Mouse (Mus musculus): ENCODE measurements around the gene Sned1.
"Not testable (repeated sequence)": the region's sequence is repeated elsewhere in the genome, so short reads cannot be mapped to it uniquely, and the experiment has no call there.

The Sned1 gene

GRCm38 (mm10) chr1:93229221-93229620, 6.4 kb upstream of the Sned1 start:
- in situ Hi-C loops (cut with MseI, MboI): no loop called here

GRCm38 (mm10) chr1:93229626-93230025, 6.0 kb upstream of the Sned1 start:
- in situ Hi-C loops (cut with MseI, MboI): no loop called here

GRCm38 (mm10) chr1:93236545-93236924, 894 bp downstream of the Sned1 start:
- in situ Hi-C loops (cut with MseI, MboI): no loop called here

GRCm38 (mm10) chr1:93237676-93238075, 2.0 kb downstream of the Sned1 start:
- in situ Hi-C loops (cut with MseI, MboI): no loop called here

- in situ Hi-C loops (cut with MseI, MboI): no loop called here
Measured at GRCm38 (mm10) chr1:93238201-93238600, 2.6 kb downstream of the Sned1 start.

GRCm38 (mm10) chr1:93245936-93246335, 10.3 kb downstream of the Sned1 start:
- in situ Hi-C loops (cut with MseI, MboI): no loop called here

GRCm38 (mm10) chr1:93252586-93252985, 16.9 kb downstream of the Sned1 start:
- in situ Hi-C loops (cut with MseI, MboI): no loop called here

- in situ Hi-C loops (cut with MseI, MboI): no loop called here
Measured at GRCm38 (mm10) chr1:93255761-93256160, 20.1 kb downstream of the Sned1 start.

- in situ Hi-C loops (cut with MseI, MboI): no loop called here
Measured at GRCm38 (mm10) chr1:93257560-93257959, 21.9 kb downstream of the Sned1 start.

- in situ Hi-C loops (cut with MseI, MboI): no loop called here
Measured at GRCm38 (mm10) chr1:93267207-93267606, 31.6 kb downstream of the Sned1 start.

GRCm38 (mm10) chr1:93268246-93268645, 32.6 kb downstream of the Sned1 start:
- in situ Hi-C loops (cut with MseI, MboI): no loop called here

GRCm38 (mm10) chr1:93270516-93271240, 35.0 kb downstream of the Sned1 start:
- in situ Hi-C loops (cut with MseI, MboI): no loop called here

- in situ Hi-C loops (cut with MseI, MboI): no loop called here
Measured at GRCm38 (mm10) chr1:93271751-93272150, 36.1 kb downstream of the Sned1 start.

GRCm38 (mm10) chr1:93272409-93272821, 36.8 kb downstream of the Sned1 start:
- in situ Hi-C loops (cut with MseI, MboI): no loop called here

- in situ Hi-C loops (cut with MseI, MboI): no loop called here
Measured at GRCm38 (mm10) chr1:93275561-93275960, 39.9 kb downstream of the Sned1 start.

GRCm38 (mm10) chr1:93277041-93277440, 41.4 kb downstream of the Sned1 start:
- in situ Hi-C loops (cut with MseI, MboI): no loop called here

GRCm38 (mm10) chr1:93289678-93290214, 54.1 kb downstream of the Sned1 start:
- in situ Hi-C loops (cut with MseI, MboI): no loop called here

- in situ Hi-C loops (cut with MseI, MboI): no loop called here
Measured at GRCm38 (mm10) chr1:93290956-93291355, 55.3 kb downstream of the Sned1 start.

GRCm38 (mm10) chr1:93291591-93291990, 56.0 kb downstream of the Sned1 start:
- in situ Hi-C loops (cut with MseI, MboI): no loop called here

GRCm38 (mm10) chr1:93292006-93292405, 56.4 kb downstream of the Sned1 start:
- in situ Hi-C loops (cut with MseI, MboI): no loop called here

- in situ Hi-C loops (cut with MseI, MboI): not testable (repeated sequence)
Measured at GRCm38 (mm10) chr1:93294491-93294890, 58.9 kb downstream of the Sned1 start.

GRCm38 (mm10) chr1:93299791-93300190, 64.2 kb downstream of the Sned1 start:
- in situ Hi-C loops (cut with MseI, MboI): no loop called here

GRCm38 (mm10) chr1:93300578-93300977, 64.9 kb downstream of the Sned1 start:
- in situ Hi-C loops (cut with MseI, MboI): no loop called here

Measured in mouse trophoblast stem cell (cell line).